8 mouse cellular contexts compared by ENCODE assay signal in the genomic region with DNA sequence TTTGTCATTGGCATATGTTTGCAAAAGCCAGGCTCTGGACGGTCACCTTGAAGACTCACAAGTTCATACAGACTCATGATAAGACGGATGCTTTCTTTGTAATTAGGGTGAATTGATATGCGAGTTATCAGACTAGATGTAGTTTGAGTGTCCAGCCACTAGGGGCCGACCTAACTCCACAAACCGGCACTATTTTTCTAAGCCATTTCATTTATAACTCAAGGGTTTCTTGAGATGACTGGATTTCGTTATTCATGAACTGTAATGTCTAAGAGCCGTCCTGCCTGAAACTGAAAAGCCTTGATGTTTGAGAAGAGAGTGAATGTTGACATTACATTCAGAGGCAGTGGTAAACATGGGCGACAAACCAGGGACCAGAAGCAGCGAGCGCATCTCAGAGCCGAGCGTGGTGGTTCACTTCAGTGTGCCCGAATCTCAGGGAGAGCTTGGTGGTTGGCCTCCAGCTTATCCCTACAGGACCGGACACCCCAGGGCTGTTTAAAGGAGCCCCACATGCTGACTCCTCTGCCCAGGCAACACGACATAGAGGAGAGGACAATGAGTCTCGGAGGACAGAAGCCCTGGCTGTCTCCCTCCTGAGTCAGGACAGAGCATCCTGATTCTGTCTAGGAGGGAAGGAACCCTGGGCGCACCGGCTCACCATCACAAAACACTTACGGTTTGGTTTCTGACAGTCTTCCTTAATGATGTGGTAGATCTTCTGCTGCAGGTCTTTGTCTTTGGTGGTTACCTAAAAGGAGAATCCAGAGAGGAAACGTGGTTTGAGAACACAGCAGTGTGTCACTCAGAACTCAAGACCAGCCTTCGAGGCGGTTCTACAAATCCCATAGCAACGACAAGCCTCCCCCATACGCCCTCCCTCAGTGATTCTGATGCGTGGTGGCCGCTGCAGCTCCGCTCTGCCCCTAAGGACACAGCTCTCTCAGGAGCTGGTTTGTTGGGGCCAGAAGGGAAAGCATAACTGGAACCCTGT. TPM values are rescaled to one million over a fixed set of nuclear protein-coding genes. Genes with fewer than 3 reads are reported as not detected.
A peak's percentile ranks its signal among the peaks of the same experiment; 100 is the strongest.
DNase-seq lines count a peak whose midpoint lies in the region; ATAC-seq and TF ChIP-seq lines count a peak whose summit lies in the region.

No protein-coding gene starts in this region.

- no peaks in the 10 kb centered on the region for H3K27me3 ChIP-seq in cerebellum, adult 2 months (ENCODE audit: control insufficient read depth, insufficient read depth, low read length)
- no peaks in the 10 kb centered on the region for H3K27me3 ChIP-seq in intestine, postnatal 0 days (replicated peaks; ENCODE audit: control insufficient read depth, insufficient read depth, low read length)
- no peaks in the 10 kb centered on the region for H3K27me3 ChIP-seq in limb, embryonic 12.5 days
- H3K27me3 ChIP-seq in midbrain, embryonic 13.5 days = no peaks in the 10 kb centered on the region
- no peaks in the 10 kb centered on the region for H3K27me3 ChIP-seq in splenic B cell, adult 2 months (ENCODE audit: control insufficient read depth, insufficient read depth, low read length, poor library complexity, severe bottlenecking)

- H3K4me3 ChIP-seq in cerebellum, adult 2 months (replicated peaks; ENCODE audit: insufficient read depth, low read depth, low read length) = peak overlapping the region; percentile 49
- no peak overlapping the region for H3K4me3 ChIP-seq in intestine, postnatal 0 days (ENCODE audit: low read depth, low read length)
- H3K4me3 ChIP-seq in limb, embryonic 12.5 days (replicated peaks) = no peak overlapping the region
- H3K4me3 ChIP-seq in midbrain, embryonic 13.5 days (replicated peaks) = no peak overlapping the region

- H3K4me2 ChIP-seq in intestine, postnatal 0 days (replicated peaks; ENCODE audit: low read depth) = peak overlapping the region; percentile 51
- no peak overlapping the region for H3K4me2 ChIP-seq in limb, embryonic 12.5 days
- no peak overlapping the region for H3K4me2 ChIP-seq in midbrain, embryonic 13.5 days (replicated peaks)

- TF ChIP-seq POLR2A in cerebellum, adult 2 months (IDR thresholded peaks at IDR 0.05; ENCODE audit: borderline replicate concordance, insufficient read depth, low read length) = no peak

- TF ChIP-seq CTCF in cerebellum, adult 2 months (IDR thresholded peaks at IDR 0.05; ENCODE audit: borderline replicate concordance, insufficient read depth, low read depth, low read length) = peak; percentile 71; the same call in 1 of the 2 replicates
- peak; percentile 96 for TF ChIP-seq CTCF in intestine, postnatal 0 days (IDR thresholded peaks at IDR 0.05; ENCODE audit: low read depth)

- H3K9ac ChIP-seq in intestine, postnatal 0 days (ENCODE audit: low read depth, low read length) = no peak overlapping the region
- H3K9ac ChIP-seq in limb, embryonic 12.5 days (replicated peaks) = no peak overlapping the region
- 0 out of 2 replicates have a peak overlapping the region, but pooled peaks have one; percentile 23 for H3K9ac ChIP-seq in midbrain, embryonic 13.5 days (replicated peaks)

- ATAC-seq in intestine, postnatal 0 days = no peak
- no peak for ATAC-seq in limb, embryonic 12.5 days (ENCODE audit: insufficient number of reproducible peaks, insufficient read depth, low FRiP score, low TSS enrichment, low read depth)
- peak; percentile 21; the same call in 1 of the 2 replicates for ATAC-seq in midbrain, embryonic 13.5 days

- no peaks in the 10 kb centered on the region for H3K4me1 ChIP-seq in cerebellum, adult 2 months (ENCODE audit: control insufficient read depth, insufficient read depth, low read length)
- H3K4me1 ChIP-seq in intestine, postnatal 0 days (replicated peaks; ENCODE audit: control insufficient read depth, insufficient read depth, low read length) = peaks cover 8% of the 10 kb centered on the region; the same call in 1 of the 2 replicates
- H3K4me1 ChIP-seq in limb, embryonic 12.5 days (replicated peaks) = peaks cover 11% of the 10 kb centered on the region; the same call in 1 of the 2 replicates
- H3K4me1 ChIP-seq in midbrain, embryonic 13.5 days (replicated peaks) = peaks cover 22% of the 10 kb centered on the region

- WGBS in cerebellum, adult 2 months = 39% methylated on average over 27 of the region's 27 CpGs
- WGBS in intestine, postnatal 0 days = 48% methylated on average over 27 of the region's 27 CpGs
- 66% methylated on average over 27 of the region's 27 CpGs for WGBS in limb, embryonic 12.5 days
- WGBS in midbrain, embryonic 13.5 days = 51% methylated on average over 27 of the region's 27 CpGs

- H3K9me3 ChIP-seq in intestine, postnatal 0 days (ENCODE audit: control insufficient read depth) = no peaks in the 10 kb centered on the region
- no peaks in the 10 kb centered on the region for H3K9me3 ChIP-seq in limb, embryonic 12.5 days
- H3K9me3 ChIP-seq in midbrain, embryonic 13.5 days = no peaks in the 10 kb centered on the region

- no peaks in the 10 kb centered on the region for H3K36me3 ChIP-seq in intestine, postnatal 0 days (ENCODE audit: control insufficient read depth, insufficient read depth)
- peaks cover 56% of the 10 kb centered on the region for H3K36me3 ChIP-seq in limb, embryonic 12.5 days
- H3K36me3 ChIP-seq in midbrain, embryonic 13.5 days = peaks cover 10% of the 10 kb centered on the region
- no peaks in the 10 kb centered on the region for H3K36me3 ChIP-seq in splenic B cell, adult 2 months (ENCODE audit: control insufficient read depth, insufficient read depth, low read length, poor library complexity, severe bottlenecking)

- DNase-seq in ovary, postnatal 36 days (ENCODE audit: low spot score) = peak; percentile 49
- no peak for DNase-seq in ovary, adult 18-20 months (ENCODE audit: low spot score)
- DNase-seq in cerebellum, adult 2 months = peak; percentile 45 to 68
- peak; percentile 39 for DNase-seq in forelimb bud, embryonic 11.5 days (ENCODE audit: low read depth, low spot score)
- peak; percentile 76 for DNase-seq in splenic B cell, adult 2 months (ENCODE audit: low read depth, low spot score)

- no peak overlapping the region for H3K27ac ChIP-seq in cerebellum, adult 2 months (ENCODE audit: insufficient read depth, low read length)
- H3K27ac ChIP-seq in intestine, postnatal 0 days (ENCODE audit: low read depth, low read length) = peak overlapping the region; percentile 79
- 0 out of 2 replicates have a peak overlapping the region, but pooled peaks have one; percentile 59 for H3K27ac ChIP-seq in limb, embryonic 12.5 days
- no peak overlapping the region for H3K27ac ChIP-seq in midbrain, embryonic 13.5 days

RNA-seq across cellular contexts. Expression of a gene that starts 29.9 kb away (rescaled TPM):
- 10.1 and 10.7 TPM in 2 replicates for polyA plus RNA-seq in cerebellum, adult 2 months (2012; rRNA removed)
- polyA plus RNA-seq in intestine, postnatal 0 days (2015; fragmentation: Nextera tagmentation; extraction: Ambion mirVana) = 11.4 and 14.9 TPM in 2 replicates
- polyA plus RNA-seq in limb, embryonic 12.5 days (2016; fragmentation: Nextera tagmentation; extraction: Ambion mirVana) = 55.1 and 55.3 TPM in 2 replicates
- 30.2 and 36.3 TPM in 2 replicates for polyA plus RNA-seq in midbrain, embryonic 13.5 days (2015; fragmentation: Nextera tagmentation; extraction: Ambion mirVana)

RNA-seq across cellular contexts. Expression of a gene that starts 43.2 kb away (rescaled TPM):
- 7.3 and 7.9 TPM in 2 replicates for polyA plus RNA-seq in cerebellum, adult 2 months (2012; rRNA removed)
- 2.2 and 2.4 TPM in 2 replicates for polyA plus RNA-seq in intestine, postnatal 0 days (2015; fragmentation: Nextera tagmentation; extraction: Ambion mirVana)
- 6.8 and 7.7 TPM in 2 replicates for polyA plus RNA-seq in limb, embryonic 12.5 days (2016; fragmentation: Nextera tagmentation; extraction: Ambion mirVana)
- 2.0 and 2.2 TPM in 2 replicates for polyA plus RNA-seq in midbrain, embryonic 13.5 days (2015; fragmentation: Nextera tagmentation; extraction: Ambion mirVana)

Comparison
In these comparisons a context has a peak if more than half of its experiments do, and no peak if none do; other contexts are left out.
1. H3K27ac ChIP-seq: peak in intestine, postnatal 0 days (single experiment) and limb, embryonic 12.5 days (single experiment); none in cerebellum, adult 2 months (single experiment) and midbrain, embryonic 13.5 days (single experiment).